Mouse (Mus musculus) forebrain, embryonic 13.5 days (tissue): ENCODE data around the gene Agap1. TPM values are rescaled to one million over a fixed set of nuclear protein-coding genes. Genes with fewer than 3 reads are reported as not detected.

Experiments used
- ATAC-seq: fragments of 200-750 bp; cut with Nextera tagmentation; 2 replicates; pipeline ENCODE4 v1.8.0; 2017
- H3K27ac ChIP-seq: fragments of 300-500 bp; sonication (generic); 2 replicates; pipeline ENCODE4 v1.5.1; 2015; ENCODE audit warnings: inconsistent platforms, mild to moderate bottlenecking, moderate library complexity
- H3K27me3 ChIP-seq: fragments of 300-500 bp; sonication (generic); 2 replicates; pipeline ENCODE4 v1.6.1; 2015; ENCODE audit warnings: mild to moderate bottlenecking, inconsistent platforms
- H3K36me3 ChIP-seq: fragments of 300-500 bp; sonication (generic); 2 replicates; pipeline ENCODE4 v1.6.1; 2015; ENCODE audit warnings: mild to moderate bottlenecking, inconsistent platforms; ENCODE audit not compliant: poor library complexity, severe bottlenecking
- H3K4me1 ChIP-seq: fragments of 300-500 bp; sonication (generic); 2 replicates; pipeline ENCODE4 v1.6.1; 2015; ENCODE audit warnings: inconsistent platforms
- H3K4me2 ChIP-seq: fragments of 300-500 bp; sonication (generic); 2 replicates; pipeline ENCODE4 v1.6.1; 2015; ENCODE audit warnings: inconsistent platforms, mild to moderate bottlenecking, moderate library complexity
- H3K4me3 ChIP-seq: fragments of 300-500 bp; sonication (generic); 2 replicates; pipeline ENCODE4 v1.5.1; 2015; ENCODE audit warnings: mild to moderate bottlenecking, inconsistent platforms
- H3K9ac ChIP-seq: fragments of 300-500 bp; sonication (generic); 2 replicates; pipeline ENCODE4 v1.6.1; 2015; ENCODE audit warnings: mild to moderate bottlenecking, inconsistent platforms
- H3K9me3 ChIP-seq: fragments of 300-500 bp; sonication (generic); replicated peaks from 2 replicates; pipeline ENCODE4 v1.6.1; 2016; ENCODE audit warnings: inconsistent platforms
- WGBS: fragments of 180-500 bp; shearing (Covaris S2); methylation state at CpG from one replicate; pipeline ENCODE4 v1.1.7; 2015; 5-methylcytosine and 5-hydroxymethylcytosine counted together
- polyA plus RNA-seq: library from polyadenylated mRNA; unstranded; fragments of >200 nt; fragmentation: Nextera tagmentation; extraction: Ambion mirVana; gene quantifications from 2 replicates; pipeline ENCODE4 v1.2.1, GENCODE M21; 2015

The Agap1 gene
- 22.7 and 25.4 TPM in 2 replicates for polyA plus RNA-seq

DNA sequence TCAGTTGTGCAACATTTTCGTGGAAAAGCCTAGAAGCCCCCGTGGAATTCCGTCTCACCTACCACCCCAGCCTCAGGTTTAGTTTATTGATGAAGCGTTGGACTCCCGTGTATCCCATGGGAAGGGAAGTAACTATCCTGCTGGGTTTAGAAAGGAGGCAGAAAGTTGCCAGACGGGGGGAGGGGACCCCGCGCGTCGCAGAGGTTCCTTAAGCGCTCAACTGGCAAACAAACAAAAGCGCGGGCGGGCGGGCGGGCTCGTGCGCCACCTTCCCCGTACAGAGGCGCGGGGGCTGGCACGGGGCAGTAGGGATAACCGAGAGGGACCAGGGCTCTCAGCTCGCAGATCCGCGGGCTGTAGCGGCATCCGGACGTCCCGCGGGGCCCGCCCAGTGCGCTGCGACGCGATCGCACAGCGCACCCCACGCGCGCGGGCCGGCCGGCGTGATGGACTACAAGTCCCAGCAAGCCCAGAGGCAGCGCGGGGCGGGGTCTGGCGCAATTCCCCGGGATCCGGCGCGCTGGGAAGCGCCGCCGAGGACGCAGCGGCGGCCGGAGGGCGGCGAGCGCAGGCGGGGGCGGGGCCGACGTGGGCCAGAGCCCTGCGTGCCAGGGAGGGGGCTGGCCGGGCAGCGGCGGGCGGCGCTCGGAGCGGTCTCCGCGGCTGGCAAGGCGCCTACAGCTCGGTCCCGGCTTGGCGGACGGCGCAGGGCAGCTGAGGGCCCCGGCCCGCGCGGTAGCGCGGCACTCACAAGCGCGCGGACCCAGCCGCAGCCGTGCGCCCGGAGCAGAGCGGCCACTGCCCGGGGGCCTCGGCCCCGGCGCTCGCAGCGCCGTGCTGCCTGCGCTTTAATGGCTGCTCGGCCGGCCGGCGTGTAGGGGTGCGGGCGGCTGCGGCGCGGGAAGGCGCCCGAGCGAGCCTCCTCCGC is at the start of gene Agap1:
TSS of gene Agap1 (plus strand) at position 611 of the 928 bp plus-strand sequence.
- H3K27ac ChIP-seq: peak within 1 kb of the TSS; percentile 80
- H3K9ac ChIP-seq: peak within 1 kb of the TSS; percentile 88
- 0 out of 2 replicates have a peak, but pooled peaks cover 3% of the 10 kb centered on the region for H3K36me3 ChIP-seq
- H3K4me1 ChIP-seq: peaks cover 26% of the 10 kb centered on the region
- peak; percentile 96 for ATAC-seq
- H3K27me3 ChIP-seq: no peaks in the 10 kb centered on the region
- under 1% methylated on average over 88 of the region's 118 CpGs for WGBS
- H3K4me3 ChIP-seq: peak within 1 kb of the TSS; percentile 85
- H3K4me2 ChIP-seq: peak within 1 kb of the TSS; percentile 85
- peaks cover 11% of the 10 kb centered on the region for H3K9me3 ChIP-seq

DNA sequence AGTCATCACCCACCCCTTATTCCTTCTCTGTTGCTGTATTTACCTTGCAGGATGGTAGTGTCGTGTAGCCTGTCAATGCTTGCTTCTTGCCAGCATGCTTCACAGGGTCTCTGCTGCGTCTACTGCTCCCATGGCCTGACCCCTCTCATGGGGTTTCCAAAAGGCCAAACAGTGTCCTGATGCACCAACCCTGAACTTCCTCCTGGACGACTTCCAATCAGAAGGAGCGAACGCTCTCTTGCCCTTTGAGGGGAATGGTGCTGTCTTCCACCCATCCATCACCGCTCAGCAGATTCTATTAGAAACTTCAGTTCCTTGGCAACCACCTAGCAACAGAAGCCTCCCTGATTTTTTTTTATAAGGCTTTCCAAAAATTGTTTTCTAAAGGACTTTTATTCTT is 48.6 kb upstream of the Agap1 start:
- ATAC-seq: no peak

DNA sequence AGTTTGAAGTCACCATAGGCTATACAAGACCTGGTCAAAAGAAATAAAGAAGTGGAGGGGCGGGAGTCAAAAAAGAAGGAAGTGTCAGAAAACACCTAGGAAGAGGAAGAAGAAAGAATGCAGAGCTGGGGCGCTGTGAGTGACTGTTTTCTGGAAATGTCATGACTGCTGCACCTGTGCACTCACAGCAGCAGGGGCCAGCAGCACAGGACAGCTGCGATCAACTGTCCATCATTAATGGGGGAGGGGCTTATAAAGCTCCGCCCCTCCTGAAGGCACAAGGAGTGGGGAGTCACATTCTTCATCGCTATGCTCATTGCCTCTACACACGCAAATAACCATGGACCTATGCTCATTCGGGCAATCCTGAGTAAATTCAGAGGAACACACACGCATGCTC is 46.6 kb upstream of the Agap1 start:
- Histone ChIP-seq H3K27me3 (no peaks in the 10 kb centered on the region), H3K4me3 (no peak overlapping the region), H3K4me1 (no peaks in the 10 kb centered on the region), H3K9me3 (no peaks in the 10 kb centered on the region; the same call in 1 of the 2 replicates), H3K4me2 (no peak overlapping the region), H3K36me3 (no peaks in the 10 kb centered on the region), H3K9ac (no peak overlapping the region), H3K27ac (no peak overlapping the region)
- ATAC-seq: no peak
- WGBS: 84% methylated on average over 8 of the region's 8 CpGs

More for the DNA sequence above, 48.6 kb upstream of the Agap1 start:
- no peak overlapping the region for H3K9ac ChIP-seq
- H3K27ac ChIP-seq: no peak overlapping the region
- no peak overlapping the region for H3K4me2 ChIP-seq
- H3K4me3 ChIP-seq: no peak overlapping the region
- H3K27me3 ChIP-seq: no peaks in the 10 kb centered on the region
- H3K9me3 ChIP-seq: no peaks in the 10 kb centered on the region; the same call in 1 of the 2 replicates
- H3K36me3 ChIP-seq: no peaks in the 10 kb centered on the region
- H3K4me1 ChIP-seq: peaks cover 1% of the 10 kb centered on the region; the same call in 1 of the 2 replicates
- 92% methylated on average over 6 of the region's 6 CpGs for WGBS

DNA sequence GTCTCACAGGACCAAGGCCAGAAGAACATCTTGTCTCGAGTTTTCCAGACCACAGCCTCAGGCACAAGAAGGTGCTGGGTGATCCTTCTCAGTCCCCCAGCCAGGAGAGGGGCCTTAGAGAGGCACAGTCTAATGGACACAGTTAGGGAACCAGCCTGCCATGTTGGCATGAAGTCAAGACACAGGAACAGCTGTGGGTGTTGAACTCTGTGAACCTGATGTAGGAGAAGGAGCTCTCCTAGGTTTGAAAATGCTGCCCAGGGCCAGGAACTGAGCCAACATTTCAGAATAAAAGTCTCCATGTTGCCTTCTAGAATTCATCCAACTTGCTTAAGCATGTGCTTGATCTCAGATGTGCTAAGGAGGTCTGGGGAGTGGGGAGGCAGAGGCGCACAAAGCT is 41.5 kb upstream of the Agap1 start:
- H3K4me3 ChIP-seq: no peak overlapping the region
- 65% methylated on average over 2 of the region's 2 CpGs for WGBS
- ATAC-seq: no peak
- no peak overlapping the region for H3K4me2 ChIP-seq
- H3K9me3 ChIP-seq: no peaks in the 10 kb centered on the region
- H3K9ac ChIP-seq: no peak overlapping the region
- H3K27ac ChIP-seq: no peak overlapping the region
- no peaks in the 10 kb centered on the region for H3K36me3 ChIP-seq
- no peaks in the 10 kb centered on the region for H3K27me3 ChIP-seq
- H3K4me1 ChIP-seq: no peaks in the 10 kb centered on the region

DNA sequence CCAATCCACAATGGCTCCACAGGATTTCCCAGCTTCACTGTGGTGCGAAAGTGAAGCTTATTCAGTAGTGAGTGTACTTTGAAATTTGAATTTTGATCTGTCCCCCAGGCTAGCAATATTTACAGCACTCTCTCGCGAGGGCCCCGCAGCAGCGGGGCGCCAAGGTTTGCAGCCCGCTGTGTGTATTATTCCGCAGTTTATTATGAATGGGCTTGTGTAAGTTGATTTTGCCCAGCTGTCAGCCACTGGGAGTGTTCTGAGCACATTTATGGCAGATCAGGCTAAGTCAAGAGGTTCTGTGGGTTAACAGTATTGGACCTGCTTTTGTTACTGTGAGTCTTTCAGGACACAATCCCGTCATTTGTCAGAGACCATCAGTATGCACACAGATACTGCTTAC is 40.0 kb upstream of the Agap1 start:
- H3K4me2 ChIP-seq: no peak overlapping the region
- ATAC-seq: no peak
- H3K27ac ChIP-seq: no peak overlapping the region
- WGBS: 76% methylated on average over 9 of the region's 9 CpGs
- no peak overlapping the region for H3K9ac ChIP-seq
- no peaks in the 10 kb centered on the region for H3K9me3 ChIP-seq
- no peak overlapping the region for H3K4me3 ChIP-seq
- H3K36me3 ChIP-seq: no peaks in the 10 kb centered on the region
- no peaks in the 10 kb centered on the region for H3K27me3 ChIP-seq
- H3K4me1 ChIP-seq: no peaks in the 10 kb centered on the region

DNA sequence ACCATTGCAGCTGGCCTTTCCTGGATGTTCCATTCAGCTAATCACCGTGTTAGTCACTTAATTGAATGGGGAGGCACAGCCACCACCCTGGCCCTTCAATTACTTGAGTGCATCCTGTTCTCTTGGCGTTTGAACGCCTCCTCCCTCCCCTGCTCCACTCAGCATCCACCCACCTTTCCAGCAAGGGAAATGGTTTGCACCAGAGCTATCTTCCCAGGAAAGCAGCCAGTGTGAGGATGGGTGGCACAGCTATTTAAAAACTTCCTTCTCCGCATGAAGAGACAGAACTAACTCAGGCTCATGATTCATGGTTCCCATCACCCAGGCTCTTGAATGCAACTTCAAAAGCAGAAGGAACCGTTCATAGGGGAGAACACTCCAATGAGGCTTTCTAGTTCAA is 37.7 kb upstream of the Agap1 start:
- Histone ChIP-seq H3K4me2 (no peak overlapping the region), H3K27me3 (no peaks in the 10 kb centered on the region), H3K36me3 (no peaks in the 10 kb centered on the region), H3K9me3 (no peaks in the 10 kb centered on the region), H3K27ac (no peak overlapping the region), H3K4me3 (no peak overlapping the region), H3K9ac (no peak overlapping the region), H3K4me1 (no peaks in the 10 kb centered on the region)
- WGBS: 44% methylated on average over 5 of the region's 5 CpGs
- ATAC-seq: no peak

DNA sequence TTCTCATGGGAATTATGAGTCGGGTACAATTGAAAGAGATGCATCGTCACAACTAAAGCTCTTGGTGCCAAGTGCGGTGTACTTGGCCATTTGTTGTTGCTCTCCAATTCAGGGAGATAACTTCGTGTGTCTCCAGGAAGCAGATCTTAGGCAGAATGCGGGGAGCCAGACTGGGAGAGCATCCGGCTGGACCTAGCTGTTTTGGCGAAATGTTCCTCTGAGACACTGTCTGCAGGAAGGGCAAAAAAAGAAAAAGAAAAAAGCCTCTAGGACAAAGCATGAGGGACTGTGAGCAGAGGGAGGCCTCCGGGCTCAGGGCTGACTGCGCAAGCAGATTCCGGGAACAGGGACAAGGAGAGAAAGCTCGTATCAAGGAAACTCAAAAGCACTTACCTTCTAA is 34.0 kb upstream of the Agap1 start:
- Histone ChIP-seq H3K36me3 (no peaks in the 10 kb centered on the region), H3K4me2 (no peak overlapping the region), H3K4me1 (no peaks in the 10 kb centered on the region), H3K9me3 (no peaks in the 10 kb centered on the region), H3K4me3 (no peak overlapping the region), H3K27ac (no peak overlapping the region), H3K27me3 (no peaks in the 10 kb centered on the region), H3K9ac (no peak overlapping the region)
- ATAC-seq: no peak
- 81% methylated on average over 11 of the region's 11 CpGs for WGBS

DNA sequence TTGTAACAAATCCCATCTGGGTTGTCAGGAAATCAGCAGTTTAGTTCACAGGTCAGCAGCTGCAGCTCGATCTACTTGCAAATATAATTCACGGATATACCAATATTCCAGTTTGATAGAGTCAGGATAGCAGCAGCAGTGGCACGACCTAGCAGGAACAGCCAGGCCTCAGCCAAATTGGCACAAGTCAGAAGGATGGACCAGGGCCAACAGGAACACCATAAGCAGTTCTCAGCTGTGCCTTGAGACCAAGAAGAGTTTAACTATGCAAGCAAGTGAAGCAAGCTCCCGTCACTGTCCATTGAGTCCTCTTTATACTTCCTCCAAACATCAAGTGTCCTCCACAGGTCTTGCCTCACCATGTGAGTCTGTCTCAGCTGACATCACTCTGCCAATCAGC is 33.2 kb upstream of the Agap1 start:
- Histone ChIP-seq H3K27me3 (no peaks in the 10 kb centered on the region), H3K36me3 (no peaks in the 10 kb centered on the region), H3K4me1 (no peaks in the 10 kb centered on the region), H3K9ac (no peak overlapping the region), H3K9me3 (no peaks in the 10 kb centered on the region), H3K4me2 (no peak overlapping the region), H3K27ac (no peak overlapping the region), H3K4me3 (no peak overlapping the region)
- 77% methylated on average over 4 of the region's 4 CpGs for WGBS
- ATAC-seq: no peak

DNA sequence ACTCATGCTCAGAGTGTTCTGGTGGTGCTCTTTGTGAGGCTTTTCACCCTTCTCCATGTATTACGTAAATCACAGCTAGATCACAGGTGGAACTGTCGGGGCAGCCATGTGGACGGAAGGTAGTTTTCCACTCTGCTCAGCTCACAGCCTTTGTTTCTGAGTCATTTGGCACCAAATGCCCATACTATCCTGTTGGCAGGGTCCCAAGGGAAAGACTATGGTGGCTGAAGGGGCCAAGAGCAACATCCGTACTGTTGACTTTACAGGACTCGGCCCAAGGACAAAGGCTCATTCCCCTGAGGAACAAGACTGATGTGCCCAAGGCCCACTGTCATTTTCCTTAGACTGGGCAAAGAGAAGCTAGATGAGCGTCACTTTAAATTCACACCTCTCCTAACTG is 30.0 kb upstream of the Agap1 start:
- Histone ChIP-seq H3K9me3 (no peaks in the 10 kb centered on the region), H3K27me3 (no peaks in the 10 kb centered on the region), H3K36me3 (no peaks in the 10 kb centered on the region), H3K4me3 (no peak overlapping the region), H3K9ac (no peak overlapping the region), H3K4me1 (no peaks in the 10 kb centered on the region), H3K4me2 (no peak overlapping the region), H3K27ac (no peak overlapping the region)
- ATAC-seq: no peak
- WGBS: 86% methylated on average over 6 of the region's 6 CpGs

DNA sequence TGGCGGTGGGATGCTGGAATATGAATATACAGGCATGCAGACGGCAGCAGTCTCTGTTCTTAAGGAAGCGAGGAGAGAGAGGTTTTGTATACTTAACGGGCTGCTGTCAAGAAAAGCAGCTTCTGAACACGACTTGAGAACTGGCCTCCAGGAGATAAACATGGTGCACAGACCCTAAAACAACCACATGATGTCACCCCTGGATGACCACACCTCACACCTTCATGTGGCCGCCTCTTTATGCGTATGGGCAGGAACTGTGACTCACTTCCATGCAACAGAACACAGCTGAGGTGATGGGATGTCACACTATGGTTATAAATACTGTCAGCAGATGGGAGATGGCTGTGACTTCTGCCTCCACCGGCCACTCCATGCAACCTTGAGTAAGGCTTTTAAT is 28.5 kb upstream of the Agap1 start:
- H3K9me3 ChIP-seq: no peaks in the 10 kb centered on the region
- no peak overlapping the region for H3K9ac ChIP-seq
- H3K4me2 ChIP-seq: no peak overlapping the region
- peaks cover 8% of the 10 kb centered on the region; the same call in 1 of the 2 replicates for H3K4me1 ChIP-seq
- no peak for ATAC-seq
- no peak overlapping the region for H3K27ac ChIP-seq
- H3K27me3 ChIP-seq: no peaks in the 10 kb centered on the region
- H3K36me3 ChIP-seq: no peaks in the 10 kb centered on the region
- 74% methylated on average over 8 of the region's 8 CpGs for WGBS
- no peak overlapping the region for H3K4me3 ChIP-seq

DNA sequence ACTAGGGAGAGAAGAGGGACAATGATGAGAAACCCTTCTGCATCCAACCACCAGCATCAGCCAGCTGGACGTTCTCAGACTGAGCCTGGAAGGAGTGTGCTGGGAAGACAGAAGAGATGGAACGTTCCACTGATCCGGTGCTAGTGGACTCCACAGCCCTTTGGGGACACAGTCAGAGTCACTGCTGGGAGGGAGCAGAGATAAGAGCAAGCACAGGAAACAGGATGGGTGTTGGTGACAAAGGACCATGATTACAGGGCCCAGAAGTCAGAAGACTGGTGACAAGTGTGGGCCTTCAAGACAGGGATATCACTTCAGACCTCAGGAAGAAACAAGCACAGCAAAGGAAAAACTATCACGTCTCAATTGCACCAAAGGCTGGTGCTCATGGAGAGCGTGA is 25.9 kb upstream of the Agap1 start:
- Histone ChIP-seq H3K9me3 (no peaks in the 10 kb centered on the region), H3K27me3 (no peaks in the 10 kb centered on the region), H3K4me2 (no peak overlapping the region), H3K36me3 (no peaks in the 10 kb centered on the region), H3K27ac (no peak overlapping the region), H3K9ac (no peak overlapping the region), H3K4me1 (peaks cover 8% of the 10 kb centered on the region; the same call in 1 of the 2 replicates), H3K4me3 (no peak overlapping the region)
- ATAC-seq: no peak
- WGBS: 91% methylated on average over 5 of the region's 5 CpGs

DNA sequence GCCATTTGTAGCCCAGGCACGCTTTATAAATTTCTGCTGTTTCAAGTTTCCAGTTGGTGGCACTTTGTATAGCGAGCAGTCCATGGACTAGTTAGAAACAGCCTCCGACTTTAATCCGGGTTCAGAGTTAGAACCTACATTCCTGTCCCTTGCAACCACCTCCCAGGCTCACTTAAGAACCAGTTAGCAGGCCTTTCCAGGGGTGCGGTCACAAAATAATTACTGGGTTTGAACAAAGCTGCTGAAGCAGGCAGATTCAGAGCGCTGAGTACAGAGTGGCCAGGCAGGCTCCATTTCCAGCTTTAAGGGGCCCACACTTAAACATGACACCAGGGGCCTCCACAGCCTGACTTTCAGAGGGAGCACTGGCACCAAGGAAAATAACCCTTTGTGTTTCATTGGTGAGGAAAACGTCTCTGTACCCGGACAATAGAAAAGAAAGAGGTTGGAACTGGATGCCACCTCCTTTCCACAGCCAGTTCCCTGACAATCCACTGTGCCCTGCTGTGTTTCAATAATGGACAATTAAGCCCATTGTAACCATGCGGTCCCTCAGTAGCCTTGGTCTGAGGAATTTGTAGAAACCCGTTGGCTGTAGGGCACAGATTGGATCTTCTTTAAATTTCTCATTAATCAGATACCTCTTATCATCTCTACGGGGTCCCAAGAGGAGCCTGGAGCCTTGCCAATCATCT is 24.5 kb upstream of the Agap1 start:
- Histone ChIP-seq H3K4me2 (no peak overlapping the region), H3K4me3 (no peak overlapping the region), H3K9ac (no peak overlapping the region), H3K27ac (no peak overlapping the region), H3K9me3 (no peaks in the 10 kb centered on the region), H3K4me1 (peaks cover 8% of the 10 kb centered on the region; the same call in 1 of the 2 replicates), H3K36me3 (no peaks in the 10 kb centered on the region), H3K27me3 (no peaks in the 10 kb centered on the region)
- ATAC-seq: no peak
- WGBS: 40% methylated on average over 11 of the region's 11 CpGs
